ENCODE assay signal across 7 mouse cellular contexts in genomic region chr6:38252766-38253735, GRCm38 (mm10). TPM values are rescaled to one million over a fixed set of nuclear protein-coding genes. Genes with fewer than 3 reads are reported as not detected.
A peak's percentile ranks its signal among the peaks of the same experiment; 100 is the strongest.
DNase-seq lines count a peak whose midpoint lies in the region; ATAC-seq lines count a peak whose summit lies in the region.

No protein-coding gene starts in this region.

- H3K4me1 ChIP-seq in embryonic facial prominence, embryonic 10.5 days: peaks cover 49% of the 10 kb centered on the region
- H3K4me1 ChIP-seq in midbrain, embryonic 14.5 days (ENCODE audit: control insufficient read depth, insufficient read depth, low read length): peaks cover 40% of the 10 kb centered on the region

- H3K9ac ChIP-seq in midbrain, embryonic 14.5 days (replicated peaks; ENCODE audit: low read length): peak overlapping the region; percentile 99

- peak; percentile 42 for DNase-seq in right cerebral cortex, postnatal 4 days
- no peak for DNase-seq in right cerebral cortex, postnatal 36 days (ENCODE audit: low spot score in 2 of 2)
- DNase-seq in embryonic facial prominence, embryonic 10.5 days (ENCODE audit: low spot score): peak; percentile 49
- peak; percentile 11 for DNase-seq in induced T-regulatory cell, adult 2 months (ENCODE audit: low read depth)
- DNase-seq in midbrain, embryonic 14.5 days: peak; percentile 68
- no peak for DNase-seq in adrenal gland, adult 18-20 months (ENCODE audit: low spot score in 2 of 2)
- no peak for DNase-seq in thymus, postnatal 25 days

- peaks cover 14% of the 10 kb centered on the region; the same call in 1 of the 2 replicates for H3K27me3 ChIP-seq in embryonic facial prominence, embryonic 10.5 days (replicated peaks; ENCODE audit: low read depth, poor library complexity, severe bottlenecking)
- no peaks in the 10 kb centered on the region for H3K27me3 ChIP-seq in midbrain, embryonic 14.5 days (ENCODE audit: control insufficient read depth, insufficient read depth, low read length)

- no peaks in the 10 kb centered on the region for H3K9me3 ChIP-seq in embryonic facial prominence, embryonic 10.5 days
- H3K9me3 ChIP-seq in midbrain, embryonic 14.5 days (ENCODE audit: control insufficient read depth, low read length): no peaks in the 10 kb centered on the region

- peak overlapping the region; percentile 97 for H3K4me3 ChIP-seq in embryonic facial prominence, embryonic 10.5 days
- peak overlapping the region; percentile 85 for H3K4me3 ChIP-seq in midbrain, embryonic 14.5 days (replicated peaks; ENCODE audit: low read depth, low read length)

- peak; percentile 12; the same call in 1 of the 2 replicates for ATAC-seq in midbrain, embryonic 14.5 days (ENCODE audit: low FRiP score, low TSS enrichment)

- H3K36me3 ChIP-seq in embryonic facial prominence, embryonic 10.5 days (replicated peaks): no peaks in the 10 kb centered on the region; the same call in 1 of the 2 replicates
- no peaks in the 10 kb centered on the region for H3K36me3 ChIP-seq in midbrain, embryonic 14.5 days (ENCODE audit: control insufficient read depth, insufficient read depth, low read length)

- WGBS in embryonic facial prominence, embryonic 10.5 days: 10% methylated on average over 19 of the region's 19 CpGs
- 6% methylated on average over 19 of the region's 19 CpGs for WGBS in midbrain, embryonic 14.5 days

- peak overlapping the region; percentile 92 for H3K4me2 ChIP-seq in midbrain, embryonic 14.5 days (ENCODE audit: low read length)

- peak overlapping the region; percentile 97 for H3K27ac ChIP-seq in embryonic facial prominence, embryonic 10.5 days (replicated peaks)
- H3K27ac ChIP-seq in midbrain, embryonic 14.5 days (replicated peaks; ENCODE audit: low read depth, low read length): peak overlapping the region; percentile 98

RNA-seq across cellular contexts. Expression of gene D630045J12Rik, which starts 0.8 kb away (rescaled TPM):
- 7.4 and 8.1 TPM in 2 replicates for polyA plus RNA-seq in embryonic facial prominence, embryonic 10.5 days (2016; fragmentation: Nextera tagmentation; extraction: Ambion mirVana)
- polyA plus RNA-seq in midbrain, embryonic 14.5 days (2014; fragmentation: Nextera tagmentation; extraction: Ambion mirVana): 19.6 and 21.5 TPM in 2 replicates
- 1 to 10 TPM; 2.6 to 3.1 TPM for total RNA-seq in adrenal gland, adult 18-20 months (2021)

RNA-seq across cellular contexts. Expression of gene Zc3hav1l, which starts 46.0 kb away (rescaled TPM):
- 17.0 and 17.5 TPM in 2 replicates for polyA plus RNA-seq in embryonic facial prominence, embryonic 10.5 days (2016; fragmentation: Nextera tagmentation; extraction: Ambion mirVana)
- polyA plus RNA-seq in midbrain, embryonic 14.5 days (2014; fragmentation: Nextera tagmentation; extraction: Ambion mirVana): 8.1 and 10.2 TPM in 2 replicates
- 1 to 10 TPM; 2.1 to 2.8 TPM for total RNA-seq in adrenal gland, adult 18-20 months (2021)

Comparison
In these comparisons a context has a peak if more than half of its experiments do, and no peak if none do; other contexts are left out.
1. DNase-seq: peak in right cerebral cortex, postnatal 4 days (single experiment), embryonic facial prominence, embryonic 10.5 days (single experiment), induced T-regulatory cell, adult 2 months (single experiment) and midbrain, embryonic 14.5 days (single experiment); none in right cerebral cortex, postnatal 36 days (0 of 2), adrenal gland, adult 18-20 months (0 of 2) and thymus, postnatal 25 days (single experiment).